Mouse (Mus musculus) bone marrow macrophage, adult 2 months (primary cell): ENCODE data around the gene Smurf1. TPM values are rescaled to one million over a fixed set of nuclear protein-coding genes. Genes with fewer than 3 reads are reported as not detected.

Experiments
- H3K27ac ChIP-seq: 2 replicates; pipeline ENCODE4 v1.5.1; 2012; ENCODE audit warnings: low read depth, low read length; ENCODE audit not compliant: insufficient read depth
- H3K4me1 ChIP-seq: 2 replicates; pipeline ENCODE4 v1.6.1; 2012; ENCODE audit warnings: low read length; ENCODE audit not compliant: control insufficient read depth, insufficient read depth
- H3K4me3 ChIP-seq: 2 replicates; pipeline ENCODE4 v1.5.1; 2012; ENCODE audit warnings: mild to moderate bottlenecking, low read length, moderate library complexity; ENCODE audit not compliant: insufficient read depth
- CTCF ChIP-seq: IDR thresholded peaks from 2 replicates; pipeline ENCODE4 v1.5.1; 2012; ENCODE audit warnings: low read depth, mild to moderate bottlenecking, low read length, moderate library complexity
- POLR2A ChIP-seq: IDR thresholded peaks from 2 replicates; pipeline ENCODE4 v1.6.1; 2012; ENCODE audit warnings: mild to moderate bottlenecking, low read depth, low read length, borderline replicate concordance
- polyA plus RNA-seq: library from polyadenylated mRNA; stranded (reverse); fragments of >200 nt; gene quantifications from 2 replicates; pipeline ENCODE4 v1.2.4, GENCODE M21; 2012; ENCODE audit not compliant: missing spikeins, insufficient read depth, insufficient read length

Gene Smurf1
- polyA plus RNA-seq, 1 experiment, result 11.5 TPM

DNA sequence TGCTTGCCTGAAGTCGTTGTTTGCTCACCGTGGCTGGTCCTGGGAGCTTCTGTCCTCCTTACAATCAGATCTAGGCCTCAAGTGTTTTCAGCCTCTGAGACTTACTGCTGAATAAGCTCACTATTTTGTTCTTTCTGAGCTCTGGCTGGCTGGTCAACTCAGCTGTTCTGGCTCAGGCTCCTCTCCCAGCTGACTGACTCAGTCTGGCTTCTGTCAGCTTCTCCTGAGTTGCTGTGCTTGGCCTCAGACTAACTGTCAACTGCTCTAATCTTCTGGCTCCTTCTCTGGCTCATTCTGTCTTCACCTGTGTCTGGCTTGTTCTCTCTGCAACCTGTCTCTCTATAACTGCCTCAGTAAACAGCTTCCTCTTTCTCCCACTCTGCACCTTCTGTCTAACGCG lies 136.0 kb downstream of the Smurf1 start:
- TF ChIP-seq CTCF, result no peak
- no peak for TF ChIP-seq POLR2A
- H3K4me1 ChIP-seq, result peaks cover 10% of the 10 kb centered on the region
- H3K27ac ChIP-seq, result no peak overlapping the region
- no peak overlapping the region for H3K4me3 ChIP-seq

DNA sequence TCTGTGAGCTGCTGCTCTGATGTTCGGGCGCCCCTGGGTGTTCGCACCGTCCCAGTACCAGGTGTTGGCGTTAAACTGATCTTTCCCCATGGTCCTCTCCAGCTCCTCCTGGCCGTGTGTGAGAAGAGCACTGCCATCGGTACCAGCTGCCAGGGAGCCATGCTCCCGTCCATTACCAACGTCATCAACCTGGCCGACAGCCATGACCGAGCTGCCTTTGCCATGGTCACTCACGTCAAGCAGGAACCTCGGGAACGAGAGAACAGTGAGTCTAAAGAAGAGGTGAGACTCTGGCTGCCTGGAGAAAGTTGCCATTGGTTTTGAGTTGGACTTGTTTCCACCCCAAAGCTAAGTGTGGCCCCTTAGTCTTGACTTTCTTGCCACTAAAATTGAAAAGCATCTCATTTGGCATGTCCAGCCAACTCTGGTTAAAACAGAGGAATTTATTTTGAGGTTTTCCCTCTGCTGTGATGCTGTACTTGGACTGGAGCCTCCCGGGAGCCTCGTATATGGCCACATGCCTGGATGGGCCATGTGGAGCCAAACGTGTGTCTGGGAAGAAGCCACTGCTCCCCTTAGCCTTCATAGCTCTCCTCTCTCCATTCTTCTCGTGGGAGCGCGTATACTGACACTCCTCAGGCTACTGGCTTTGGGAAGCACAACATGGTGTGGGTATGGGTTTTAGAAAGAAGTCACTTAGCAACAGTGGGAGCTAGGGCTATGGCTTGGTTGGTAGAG lies 137.1 kb downstream of the Smurf1 start:
- Histone ChIP-seq H3K27ac (no peak overlapping the region), H3K4me3 (no peak overlapping the region), H3K4me1 (peaks cover 10% of the 10 kb centered on the region)
- TF ChIP-seq CTCF (no peak), POLR2A (no peak)

Other genes with a start within 250 kb of the Smurf1 start
- gene Tmem130, start 204.0 kb downstream of the Smurf1 start, polyA plus RNA-seq, result not detected in 2 replicates
- 61.1 and 64.8 TPM in 2 replicates for gene Trrap, start 198.1 kb downstream of the Smurf1 start, polyA plus RNA-seq
- not detected in 2 replicates for gene Gm4871, start 66.9 kb upstream of the Smurf1 start, polyA plus RNA-seq
- not detected in 2 replicates for gene 1700018F24Rik, start 77.1 kb upstream of the Smurf1 start, polyA plus RNA-seq
- 78.6 and 92.3 TPM in 2 replicates for gene Arpc1a, start 118.0 kb upstream of the Smurf1 start, polyA plus RNA-seq
- gene Kpna7, start 118.2 kb upstream of the Smurf1 start, polyA plus RNA-seq, result not detected in 2 replicates
- 829 and 891 TPM in 2 replicates for gene Arpc1b, start 148.4 kb upstream of the Smurf1 start, polyA plus RNA-seq
- 72.8 and 76.5 TPM in 2 replicates for gene Pdap1, start 174.4 kb upstream of the Smurf1 start, polyA plus RNA-seq
- 128 and 135 TPM in 2 replicates for gene Bud31, start 174.5 kb upstream of the Smurf1 start, polyA plus RNA-seq
- 10.0 and 11.4 TPM in 2 replicates for gene Ptcd1, start 201.3 kb upstream of the Smurf1 start, polyA plus RNA-seq
- gene Cpsf4, start 201.4 kb upstream of the Smurf1 start, polyA plus RNA-seq, result 24.9 and 25.7 TPM in 2 replicates
- gene Atp5j2, start 226.2 kb upstream of the Smurf1 start, polyA plus RNA-seq, result 271 and 314 TPM in 2 replicates
- 8.0 and 8.4 TPM in 2 replicates for gene Zkscan14, start 236.0 kb upstream of the Smurf1 start, polyA plus RNA-seq
- gene Zkscan5, start 238.7 kb upstream of the Smurf1 start, polyA plus RNA-seq, result 7.8 and 9.5 TPM in 2 replicates